Mouse (Mus musculus): Measurements from ENCODE around the gene Cluh.

DNA sequence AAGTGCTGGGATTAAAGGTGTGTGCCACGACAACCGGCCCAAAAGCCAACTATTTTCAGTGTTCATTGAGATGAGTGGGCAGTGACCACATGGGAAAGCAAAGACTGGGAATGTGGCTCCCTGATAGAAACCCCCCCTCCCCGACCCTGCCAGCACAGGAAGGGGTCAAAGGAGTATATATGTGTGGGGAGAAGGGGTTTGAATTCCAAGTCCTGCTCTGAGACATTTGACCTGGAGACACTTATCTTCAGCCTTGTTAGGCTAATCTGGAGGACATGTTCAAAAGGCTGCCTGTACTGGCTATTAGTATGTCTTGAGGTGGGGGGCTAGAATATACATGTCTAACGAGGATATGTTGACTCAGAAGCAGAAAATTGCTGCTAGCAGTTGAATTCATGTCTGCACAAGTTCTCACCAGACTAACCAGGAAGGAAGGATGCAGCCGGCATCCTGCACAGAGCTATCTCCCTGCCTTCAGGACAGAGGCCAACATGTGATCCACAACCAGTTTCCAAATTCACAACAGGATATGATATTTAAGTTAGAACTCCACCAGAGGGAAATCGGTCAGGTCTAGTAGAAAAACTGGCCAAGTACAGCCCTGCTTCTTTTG lies 23.7 kb downstream of the Cluh start:
- TF ChIP-seq CTCF (IDR thresholded peaks at IDR 0.05; ENCODE audit: borderline replicate concordance, insufficient read depth, low read depth, low read length) (no peak), POLR2A (IDR thresholded peaks at IDR 0.05; ENCODE audit: borderline replicate concordance, insufficient read depth, low read length) (no peak)
